Mouse (Mus musculus): ENCODE measurements around the gene Ifnar2. TPM values are rescaled to one million over a fixed set of nuclear protein-coding genes. Genes with fewer than 3 reads are reported as not detected.

The Ifnar2 gene
- total and polyA plus RNA-seq, 3 experiments = 33.1 to 34.9 (median 34.5) TPM

DNA sequence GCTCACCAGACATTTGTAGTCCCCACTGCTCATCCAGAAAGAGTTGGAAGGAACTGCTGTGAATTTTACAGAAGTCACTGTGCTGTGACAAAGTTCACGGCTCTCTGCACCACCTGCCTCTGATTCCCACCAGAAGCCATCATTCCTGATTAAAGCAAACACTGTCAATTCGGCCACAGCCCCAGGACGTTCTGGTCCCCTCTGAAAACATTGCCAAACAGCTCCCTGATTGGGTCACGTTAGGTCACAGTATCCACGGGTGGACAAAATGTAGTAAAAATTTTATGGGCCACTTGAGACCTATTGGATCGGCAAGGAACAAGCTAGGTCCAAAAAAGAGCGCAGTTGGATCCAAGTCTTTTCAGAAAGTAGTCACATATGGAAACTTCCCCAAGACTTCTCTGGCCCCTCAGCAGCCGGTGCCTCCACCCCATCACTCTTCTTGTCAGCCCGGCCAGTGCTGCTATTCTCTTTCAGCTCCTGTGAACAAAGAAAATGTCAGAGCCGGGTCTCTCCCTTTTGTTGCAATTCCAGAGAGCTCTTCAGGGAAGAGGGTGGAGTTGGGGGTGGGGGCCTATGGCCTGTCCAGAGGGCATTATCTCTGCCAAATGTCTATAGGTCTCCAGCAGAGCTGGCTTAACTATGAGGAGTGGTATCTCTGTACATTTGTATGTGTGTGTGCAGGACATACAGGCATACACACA lies 38.2 kb upstream of the Ifnar2 start:
- dilution Hi-C loops (cut with MboI; ENCODE audit: extremely low pct_ligation_motif_present, extremely low pct_unique_long_range_greater_than_20kb, low sequenced_read_pairs) = no loop called here
- H3K79me2 ChIP-seq (replicated peaks; ENCODE audit: control insufficient read depth, extremely low read depth, insufficient read depth, poor library complexity, severe bottlenecking) = no peaks in the 10 kb centered on the region
- H3K27me3 ChIP-seq (replicated peaks) = peaks cover 73% of the 10 kb centered on the region
- in situ Hi-C loops (cut with MboI; ENCODE audit: low pct_ligation_motif_present, low pct_unique_long_range_greater_than_20kb, low sequenced_read_pairs) = no loop called here
- H3K4me2 ChIP-seq (ENCODE audit: insufficient read depth, low read depth, poor library complexity, severe bottlenecking) = no peak overlapping the region
- no peak for DNase-seq (ENCODE audit: extremely low read depth)
- no peak overlapping the region for H3K9ac ChIP-seq (ENCODE audit: insufficient read depth, low read depth)
- no peaks in the 10 kb centered on the region for H3K4me1 ChIP-seq (ENCODE audit: control insufficient read depth in 1 of 2, insufficient read depth in 2 of 2)
- H3K36me3 ChIP-seq (replicated peaks in 1 of 2; ENCODE audit: control insufficient read depth in 1 of 2, insufficient read depth in 1 of 2, low read length in 1 of 2) = no peaks in the 10 kb centered on the region
- no peak overlapping the region for H3K27ac ChIP-seq (ENCODE audit: insufficient read depth, low read depth)
- peaks cover 8% of the 10 kb centered on the region for H3K9me3 ChIP-seq (replicated peaks; ENCODE audit: low read length)
- no peak overlapping the region for H3K4me3 ChIP-seq (replicated peaks in 1 of 3; ENCODE audit: low read depth in 2 of 3, low read length in 2 of 3, poor library complexity in 1 of 3)
- no peak for TF ChIP-seq SMC3 (IDR thresholded peaks at IDR 0.05; ENCODE audit: low read depth, low read length)
- TF ChIP-seq PAX5 (IDR thresholded peaks at IDR 0.05; ENCODE audit: low read length) = no peak
- TF ChIP-seq SIN3A (IDR thresholded peaks at IDR 0.05; ENCODE audit: low read length) = no peak
- no peak for TF ChIP-seq GABPA (IDR thresholded peaks at IDR 0.05; ENCODE audit: insufficient replicate concordance, low read depth, low read length)
- TF ChIP-seq TBP (conservative IDR thresholded peaks at IDR 0.05; ENCODE audit: low read depth, low read length) = no peak
- no peak for TF ChIP-seq BHLHE40 (IDR thresholded peaks at IDR 0.05; ENCODE audit: low read depth, low read length)
- TF ChIP-seq ELF1 (IDR thresholded peaks at IDR 0.05; ENCODE audit: low read depth, low read length) = no peak
- TF ChIP-seq MAZ (IDR thresholded peaks at IDR 0.05; ENCODE audit: low read depth, low read length) = no peak
- TF ChIP-seq CHD1 (IDR thresholded peaks at IDR 0.05; ENCODE audit: low read depth, low read length) = no peak
- TF ChIP-seq MXI1 (IDR thresholded peaks at IDR 0.05; ENCODE audit: low read depth, low read length) = no peak
- no peak for TF ChIP-seq ZC3H11A (IDR thresholded peaks at IDR 0.05; ENCODE audit: low read depth, low read length)
- TF ChIP-seq E2F4 (IDR thresholded peaks at IDR 0.05; ENCODE audit: insufficient replicate concordance, low read depth, low read length) = no peak
- no peak for TF ChIP-seq ZNF384 (IDR thresholded peaks at IDR 0.05; ENCODE audit: low read depth, low read length)
- no peak for TF ChIP-seq USF1 (IDR thresholded peaks at IDR 0.05; ENCODE audit: low read depth, low read length)
- no peak for TF ChIP-seq MAFK (IDR thresholded peaks at IDR 0.05; ENCODE audit: insufficient replicate concordance, low read length)
- TF ChIP-seq ZMIZ1 (IDR thresholded peaks at IDR 0.05; ENCODE audit: low read depth, low read length) = no peak
- no peak for TF ChIP-seq POLR2A (IDR thresholded peaks at IDR 0.05; ENCODE audit: low read depth, low read length)
- TF ChIP-seq RCOR1 (conservative IDR thresholded peaks at IDR 0.05; ENCODE audit: low read depth, low read length) = no peak
- TF ChIP-seq ETS1 (conservative IDR thresholded peaks at IDR 0.05; ENCODE audit: low read depth, low read length) = no peak
- TF ChIP-seq EP300 (IDR thresholded peaks at IDR 0.05; ENCODE audit: low read length) = no peak

DNA sequence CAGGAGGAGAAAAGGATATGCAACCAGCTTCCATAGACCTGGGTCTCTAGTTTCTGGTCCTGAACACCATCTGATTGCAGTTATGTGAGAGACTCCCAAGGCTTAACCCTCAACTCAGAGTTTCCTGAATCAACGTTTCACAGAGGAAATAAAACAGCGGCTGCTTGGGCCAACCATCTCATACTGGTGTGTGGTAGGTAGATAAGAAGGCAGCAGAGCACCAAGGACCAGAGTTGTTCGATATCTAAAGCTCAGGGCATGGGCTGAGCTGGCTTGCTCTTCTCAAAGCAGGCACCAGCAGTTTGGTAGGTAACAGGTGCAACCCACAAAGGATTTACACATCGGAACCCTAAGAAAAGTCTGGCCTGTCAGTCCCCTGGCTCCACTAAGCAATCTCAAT lies 35.8 kb upstream of the Ifnar2 start:
- dilution Hi-C loops (cut with MboI; ENCODE audit: extremely low pct_ligation_motif_present, extremely low pct_unique_long_range_greater_than_20kb, low sequenced_read_pairs) = no loop called here
- Histone ChIP-seq H3K36me3 (replicated peaks in 1 of 2; ENCODE audit: control insufficient read depth in 1 of 2, insufficient read depth in 1 of 2, low read length in 1 of 2) (no peaks in the 10 kb centered on the region), H3K9ac (ENCODE audit: insufficient read depth, low read depth) (no peak overlapping the region), H3K9me3 (replicated peaks; ENCODE audit: low read length) (peaks cover 8% of the 10 kb centered on the region), H3K27me3 (replicated peaks) (peaks cover 70% of the 10 kb centered on the region), H3K4me3 (replicated peaks in 1 of 3; ENCODE audit: low read depth in 2 of 3, low read length in 2 of 3, poor library complexity in 1 of 3) (no peak overlapping the region), H3K27ac (ENCODE audit: insufficient read depth, low read depth) (no peak overlapping the region), H3K4me2 (ENCODE audit: insufficient read depth, low read depth, poor library complexity, severe bottlenecking) (no peak overlapping the region), H3K4me1 (ENCODE audit: control insufficient read depth in 1 of 2, insufficient read depth in 2 of 2) (no peaks in the 10 kb centered on the region), H3K79me2 (replicated peaks; ENCODE audit: control insufficient read depth, extremely low read depth, insufficient read depth, poor library complexity, severe bottlenecking) (no peaks in the 10 kb centered on the region)
- in situ Hi-C loops (cut with MboI; ENCODE audit: low pct_ligation_motif_present, low pct_unique_long_range_greater_than_20kb, low sequenced_read_pairs) = no loop called here
- no peak for DNase-seq (ENCODE audit: extremely low read depth)
- TF ChIP-seq MAFK (IDR thresholded peaks at IDR 0.05; ENCODE audit: insufficient replicate concordance, low read length) (no peak), USF1 (IDR thresholded peaks at IDR 0.05; ENCODE audit: low read depth, low read length) (no peak)
